Mouse (Mus musculus) bone marrow, adult 2 months (tissue): ENCODE measurements around the gene Carns1.

ENCODE experiments used
- CTCF ChIP-seq: fragments of 200-500 bp; IDR thresholded peaks from 2 replicates; pipeline ENCODE4 v1.5.1; 2011; ENCODE audit warnings: low read length, control low read depth; ENCODE audit not compliant: control insufficient read depth, insufficient read depth
- POLR2A ChIP-seq: fragments of 200-500 bp; IDR thresholded peaks from 2 replicates; pipeline ENCODE4 v1.6.1; 2011; ENCODE audit warnings: low read depth, mild to moderate bottlenecking, control low read depth, low read length, borderline replicate concordance; ENCODE audit not compliant: control insufficient read depth

GRCm38 (mm10) chr19:4139446-4139845 is 35.8 kb downstream of the Carns1 start, which contains the start of gene Gpr152:
- no peak for TF ChIP-seq POLR2A
- no peak for TF ChIP-seq CTCF
